Mouse (Mus musculus) right cerebral cortex, postnatal 25 days (tissue): Measurements from ENCODE around the gene Marveld1.

Source experiments
- DNase-seq: peaks from one replicate; pipeline ENCODE4 v3.0.0; 2022

Gene Marveld1

GRCm38 (mm10) chr19:42147170-42147768 lies at the start of gene Marveld1:
Gene Marveld1 (plus strand): TSS chr19:42147400.
- peak; percentile 62 for DNase-seq

- DNase-seq, result no peak
Observed at GRCm38 (mm10) chr19:42099406-42099805, 47.8 kb upstream of the Marveld1 start.

GRCm38 (mm10) chr19:42104681-42105080 lies 42.5 kb upstream of the Marveld1 start:
- DNase-seq, result no peak

- DNase-seq, result no peak
Observed at GRCm38 (mm10) chr19:42115783-42116335, 31.3 kb upstream of the Marveld1 start.

GRCm38 (mm10) chr19:42118142-42118541 lies 29.1 kb upstream of the Marveld1 start:
- DNase-seq, result no peak

GRCm38 (mm10) chr19:42118596-42118995 lies 28.6 kb upstream of the Marveld1 start:
- no peak for DNase-seq

- DNase-seq, result no peak
Observed at GRCm38 (mm10) chr19:42120451-42120850, 26.7 kb upstream of the Marveld1 start.

GRCm38 (mm10) chr19:42124684-42125083 lies 22.5 kb upstream of the Marveld1 start:
- no peak for DNase-seq

GRCm38 (mm10) chr19:42125501-42126218 lies 21.5 kb upstream of the Marveld1 start:
- no peak for DNase-seq

GRCm38 (mm10) chr19:42126219-42126605 lies 21.0 kb upstream of the Marveld1 start:
- no peak for DNase-seq

GRCm38 (mm10) chr19:42127024-42127423 lies 20.2 kb upstream of the Marveld1 start:
- DNase-seq, result no peak

- no peak for DNase-seq
Observed at GRCm38 (mm10) chr19:42128052-42128740, 19.0 kb upstream of the Marveld1 start.

GRCm38 (mm10) chr19:42128787-42129508 lies 18.3 kb upstream of the Marveld1 start, which contains the start of gene Avpi1:
Gene Avpi1 (minus strand): TSS chr19:42129059.
- peak; percentile 97 for DNase-seq

GRCm38 (mm10) chr19:42129509-42130293 lies 17.5 kb upstream of the Marveld1 start:
- DNase-seq, result no peak

- no peak for DNase-seq
Observed at GRCm38 (mm10) chr19:42130294-42130606, 16.9 kb upstream of the Marveld1 start.

- no peak for DNase-seq
Observed at GRCm38 (mm10) chr19:42131101-42131500, 16.1 kb upstream of the Marveld1 start.

- no peak for DNase-seq
Observed at GRCm38 (mm10) chr19:42135070-42135469, 12.1 kb upstream of the Marveld1 start.

GRCm38 (mm10) chr19:42136126-42136525 lies 11.1 kb upstream of the Marveld1 start:
- DNase-seq, result no peak

- DNase-seq, result no peak
Observed at GRCm38 (mm10) chr19:42137167-42137672, 10.0 kb upstream of the Marveld1 start.

GRCm38 (mm10) chr19:42138517-42139285 lies 8.5 kb upstream of the Marveld1 start:
- DNase-seq, result no peak
